Mouse (Mus musculus): Measurements from ENCODE around the gene Bfar. TPM values are rescaled to one million over a fixed set of nuclear protein-coding genes. Genes with fewer than 3 reads are reported as not detected.
"Not testable (repeated sequence)": the region's sequence is repeated elsewhere in the genome, so short reads cannot be mapped to it uniquely, and the experiment has no call there.

The Bfar gene
- polyA plus RNA-seq, 1 experiment from 2014 or later = 44.9 TPM

DNA sequence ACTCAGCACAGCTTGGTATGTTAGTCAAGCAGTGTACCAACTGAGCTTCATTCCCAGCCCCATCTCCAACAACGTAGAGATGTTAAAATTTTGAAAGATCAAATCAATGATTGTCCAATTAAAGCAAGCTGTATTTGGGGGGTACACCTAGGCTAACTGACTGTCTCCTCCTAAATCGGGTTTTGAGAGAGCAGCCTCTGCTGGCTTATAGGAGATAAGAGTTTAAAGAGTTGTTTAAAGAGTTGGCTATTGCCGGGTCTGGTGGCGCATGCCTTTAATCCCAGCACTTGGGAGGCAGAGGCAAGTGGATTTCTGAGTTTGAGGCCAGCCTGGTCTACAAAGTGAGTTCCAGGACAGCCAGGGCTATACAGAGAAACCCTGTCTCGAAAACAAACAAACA, 762 bp upstream of the Bfar start:
- Histone ChIP-seq H3K4me1 (peaks cover 15% of the 10 kb centered on the region), H3K4me2 (replicated peaks) (peak overlapping the region; percentile 87)
- 77% methylated on average over 5 of the region's 5 CpGs for WGBS
- H3K27me3 ChIP-seq (replicated peaks); H3K4me3 ChIP-seq; ATAC-seq (ENCODE audit: low FRiP score, low read depth); H3K27ac ChIP-seq; H3K9me3 ChIP-seq; H3K36me3 ChIP-seq; H3K9ac ChIP-seq: not testable (repeated sequence)

- peaks cover 12% of the 10 kb centered on the region for H3K36me3 ChIP-seq
- H3K9ac ChIP-seq = peak overlapping the region; percentile 94
- H3K27ac ChIP-seq = no peak overlapping the region
- no peaks in the 10 kb centered on the region for H3K27me3 ChIP-seq (replicated peaks)
- H3K4me2 ChIP-seq (replicated peaks) = peak overlapping the region; percentile 87
- H3K4me3 ChIP-seq = peak overlapping the region; percentile 96
- ATAC-seq (ENCODE audit: low FRiP score, low read depth) = peak; percentile 38
- no peaks in the 10 kb centered on the region for H3K9me3 ChIP-seq
- peaks cover 9% of the 10 kb centered on the region for H3K4me1 ChIP-seq
- WGBS = 2% methylated on average over 20 of the region's 20 CpGs
Observed at GRCm38 (mm10) chr16:13672386-13672898, 784 bp downstream of the Bfar start.

GRCm38 (mm10) chr16:13673114-13673513, 1.5 kb downstream of the Bfar start:
- Histone ChIP-seq H3K36me3 (peaks cover 19% of the 10 kb centered on the region), H3K4me2 (replicated peaks) (peak overlapping the region; percentile 87), H3K9ac (no peak overlapping the region), H3K9me3 (no peaks in the 10 kb centered on the region), H3K4me1 (peaks cover 8% of the 10 kb centered on the region), H3K27ac (no peak overlapping the region), H3K4me3 (0 out of 2 replicates have a peak overlapping the region, but pooled peaks have one; percentile 96), H3K27me3 (replicated peaks) (no peaks in the 10 kb centered on the region)
- 83% methylated on average over 5 of the region's 5 CpGs for WGBS
- ATAC-seq (ENCODE audit: low FRiP score, low read depth) = no peak

GRCm38 (mm10) chr16:13674511-13674910, 2.9 kb downstream of the Bfar start:
- no peaks in the 10 kb centered on the region for H3K27me3 ChIP-seq (replicated peaks)
- 93% methylated on average over 3 of the region's 3 CpGs for WGBS
- H3K4me1 ChIP-seq = peaks cover 8% of the 10 kb centered on the region
- H3K9me3 ChIP-seq = no peaks in the 10 kb centered on the region
- no peak overlapping the region for H3K9ac ChIP-seq
- ATAC-seq (ENCODE audit: low FRiP score, low read depth) = no peak
- no peak overlapping the region for H3K4me3 ChIP-seq
- no peak overlapping the region for H3K4me2 ChIP-seq (replicated peaks)
- peaks cover 19% of the 10 kb centered on the region for H3K36me3 ChIP-seq
- H3K27ac ChIP-seq = no peak overlapping the region

GRCm38 (mm10) chr16:13678601-13679319, 7.1 kb downstream of the Bfar start:
- H3K9me3 ChIP-seq = no peaks in the 10 kb centered on the region
- no peak for ATAC-seq (ENCODE audit: low FRiP score, low read depth)
- H3K27me3 ChIP-seq (replicated peaks) = no peaks in the 10 kb centered on the region
- H3K4me3 ChIP-seq = no peak overlapping the region
- no peak overlapping the region for H3K27ac ChIP-seq
- H3K4me2 ChIP-seq (replicated peaks) = no peak overlapping the region
- no peak overlapping the region for H3K9ac ChIP-seq
- no peaks in the 10 kb centered on the region for H3K4me1 ChIP-seq
- 90% methylated on average over 3 of the region's 3 CpGs for WGBS
- peaks cover 19% of the 10 kb centered on the region for H3K36me3 ChIP-seq

- H3K9me3 ChIP-seq = no peaks in the 10 kb centered on the region
- ATAC-seq (ENCODE audit: low FRiP score, low read depth) = no peak
- H3K9ac ChIP-seq = no peak overlapping the region
- H3K36me3 ChIP-seq = peaks cover 80% of the 10 kb centered on the region
- H3K27ac ChIP-seq = no peak overlapping the region
- H3K4me1 ChIP-seq = no peaks in the 10 kb centered on the region
- no peak overlapping the region for H3K4me3 ChIP-seq
- H3K27me3 ChIP-seq (replicated peaks) = no peaks in the 10 kb centered on the region
- WGBS = 92% methylated on average over 7 of the region's 7 CpGs
- H3K4me2 ChIP-seq (replicated peaks) = no peak overlapping the region
Observed at GRCm38 (mm10) chr16:13698998-13699397, 27.3 kb downstream of the Bfar start.

- Histone ChIP-seq H3K27me3 (replicated peaks) (no peaks in the 10 kb centered on the region), H3K36me3 (peaks cover 75% of the 10 kb centered on the region), H3K9ac (no peak overlapping the region), H3K4me1 (no peaks in the 10 kb centered on the region), H3K9me3 (no peaks in the 10 kb centered on the region), H3K4me2 (replicated peaks) (no peak overlapping the region), H3K27ac (no peak overlapping the region), H3K4me3 (no peak overlapping the region)
- 93% methylated on average over 7 of the region's 7 CpGs for WGBS
- ATAC-seq (ENCODE audit: low FRiP score, low read depth) = no peak
Observed at GRCm38 (mm10) chr16:13702184-13702583, 30.5 kb downstream of the Bfar start.

GRCm38 (mm10) chr16:13704676-13705075, 33.0 kb downstream of the Bfar start:
- Histone ChIP-seq H3K36me3 (peaks cover 50% of the 10 kb centered on the region), H3K27ac (no peak overlapping the region), H3K4me2 (replicated peaks) (no peak overlapping the region), H3K4me3 (no peak overlapping the region), H3K9me3 (no peaks in the 10 kb centered on the region), H3K27me3 (replicated peaks) (no peaks in the 10 kb centered on the region), H3K9ac (no peak overlapping the region), H3K4me1 (no peaks in the 10 kb centered on the region)
- WGBS = 94% methylated on average over 9 of the region's 10 CpGs
- ATAC-seq (ENCODE audit: low FRiP score, low read depth) = no peak

- Histone ChIP-seq H3K27ac (no peak overlapping the region), H3K27me3 (replicated peaks) (no peaks in the 10 kb centered on the region), H3K4me1 (no peaks in the 10 kb centered on the region), H3K9ac (no peak overlapping the region), H3K4me3 (no peak overlapping the region), H3K9me3 (no peaks in the 10 kb centered on the region), H3K36me3 (no peaks in the 10 kb centered on the region), H3K4me2 (replicated peaks) (no peak overlapping the region)
- WGBS = 93% methylated on average over 3 of the region's 3 CpGs
- ATAC-seq (ENCODE audit: low FRiP score, low read depth) = no peak
Observed at GRCm38 (mm10) chr16:13714910-13715309, 43.3 kb downstream of the Bfar start.

DNA sequence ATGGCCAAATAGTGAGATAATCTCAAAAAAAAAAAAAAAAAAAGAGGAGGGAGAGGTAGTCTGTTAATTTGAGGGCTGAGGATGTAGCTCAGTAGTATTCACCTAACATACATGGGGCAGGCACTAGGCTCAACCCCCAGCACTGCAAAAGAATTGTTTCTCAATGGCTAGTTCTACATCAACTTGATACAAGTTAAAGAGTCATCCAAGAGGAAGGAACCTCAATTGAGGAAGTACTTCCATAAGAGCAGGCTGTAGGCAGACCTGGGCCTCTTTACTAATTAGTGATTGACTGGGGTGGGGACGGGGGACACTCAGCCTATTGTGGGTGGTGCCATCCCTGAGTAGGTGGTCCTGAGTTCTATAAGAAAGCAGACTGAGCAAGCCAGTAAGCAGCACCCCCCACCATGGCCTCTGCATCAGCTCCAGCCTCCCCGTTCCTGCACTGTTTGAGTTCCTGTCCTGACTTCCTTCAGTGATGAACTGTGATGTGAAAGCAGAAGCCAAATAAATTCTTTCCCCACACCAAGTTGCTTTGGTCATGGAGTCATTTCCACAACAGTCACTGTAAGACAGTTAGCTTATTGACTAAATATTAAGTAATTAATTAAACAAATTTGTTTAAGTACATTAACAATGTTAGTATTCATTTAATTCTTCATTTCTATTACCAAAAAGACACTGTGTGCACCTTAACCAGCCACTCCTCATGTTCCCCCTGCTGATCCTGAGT, 45.3 kb downstream of the Bfar start:
- H3K4me3 ChIP-seq = no peak overlapping the region
- no peaks in the 10 kb centered on the region for H3K27me3 ChIP-seq (replicated peaks)
- no peaks in the 10 kb centered on the region for H3K4me1 ChIP-seq
- no peak for ATAC-seq (ENCODE audit: low FRiP score, low read depth)
- WGBS = 76% methylated on average over 2 of the region's 2 CpGs
- no peak overlapping the region for H3K27ac ChIP-seq
- H3K9ac ChIP-seq = no peak overlapping the region
- no peaks in the 10 kb centered on the region for H3K9me3 ChIP-seq
- H3K4me2 ChIP-seq (replicated peaks) = no peak overlapping the region
- no peaks in the 10 kb centered on the region for H3K36me3 ChIP-seq

DNA sequence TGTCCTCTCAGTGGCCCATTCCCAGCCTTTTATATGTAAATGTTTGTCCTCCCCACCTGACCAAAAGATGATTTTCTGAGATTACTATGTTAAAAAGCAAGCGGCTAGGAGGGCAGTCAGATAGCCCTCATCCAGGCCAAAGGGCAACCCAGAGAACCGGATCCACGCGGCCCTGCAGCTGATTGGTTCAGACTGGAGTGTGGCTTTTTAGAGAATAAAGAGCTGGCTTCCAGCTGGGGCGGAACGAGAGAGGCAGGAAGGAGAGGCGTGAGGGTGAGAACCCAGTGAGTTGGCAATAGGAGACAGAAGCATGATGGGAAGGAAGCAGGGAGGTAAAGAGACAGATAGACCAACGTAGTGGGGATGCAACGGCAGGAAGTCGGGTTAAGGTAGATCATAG, 51.3 kb downstream of the Bfar start:
- Histone ChIP-seq H3K9ac (no peak overlapping the region), H3K27ac (no peak overlapping the region), H3K9me3 (no peaks in the 10 kb centered on the region), H3K27me3 (replicated peaks) (no peaks in the 10 kb centered on the region), H3K36me3 (no peaks in the 10 kb centered on the region), H3K4me2 (replicated peaks) (no peak overlapping the region), H3K4me1 (no peaks in the 10 kb centered on the region), H3K4me3 (no peak overlapping the region)
- ATAC-seq (ENCODE audit: low FRiP score, low read depth) = no peak
- 38% methylated on average over 10 of the region's 10 CpGs for WGBS

DNA sequence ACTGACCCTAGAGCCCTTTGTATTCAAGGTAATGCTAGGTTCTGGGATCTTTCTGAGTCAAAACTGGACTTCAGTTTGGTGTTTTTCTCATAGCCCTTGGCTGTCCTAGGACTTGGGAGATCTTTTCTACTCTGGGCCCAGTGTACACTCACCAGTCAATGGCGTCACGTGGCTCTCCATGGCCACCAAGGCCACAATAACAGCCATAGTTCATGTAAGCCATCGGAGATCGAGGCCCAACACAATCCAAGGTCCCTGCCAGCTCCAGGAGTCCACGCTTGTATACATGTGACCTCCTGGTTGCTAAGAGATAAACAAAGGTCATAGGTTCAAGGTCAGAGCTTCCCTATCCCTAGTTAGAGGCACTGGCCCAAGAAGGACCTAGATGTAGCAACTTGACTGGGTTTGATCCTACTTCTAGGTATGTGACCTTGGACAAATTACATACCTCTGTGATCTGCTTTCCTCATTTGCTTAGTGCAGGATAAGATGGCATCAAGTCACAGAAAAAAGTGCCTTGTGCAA, 56.2 kb downstream of the Bfar start:
- Histone ChIP-seq H3K36me3 (no peaks in the 10 kb centered on the region), H3K9ac (no peak overlapping the region), H3K27me3 (replicated peaks) (no peaks in the 10 kb centered on the region), H3K4me3 (no peak overlapping the region), H3K9me3 (no peaks in the 10 kb centered on the region), H3K27ac (no peak overlapping the region), H3K4me1 (0 out of 2 replicates have a peak, but pooled peaks cover 4% of the 10 kb centered on the region), H3K4me2 (replicated peaks) (no peak overlapping the region)
- WGBS = 91% methylated on average over 5 of the region's 5 CpGs
- no peak for ATAC-seq (ENCODE audit: low FRiP score, low read depth)
